Mouse (Mus musculus) adrenal gland (tissue): Measurements from ENCODE around the gene Ncoa3.

Source experiments
- intact Hi-C: fragments of 180-260 bp; cut with DNase I; formaldehyde crosslinking; loops from one replicate; pipeline ENCODE4 v1.15.1; 2025

The Ncoa3 gene

GRCm38 (mm10) chr2:166071481-166071880 lies 79.0 kb downstream of the Ncoa3 start:
- intact Hi-C loops: no loop called here

- intact Hi-C loops: no loop called here
Observed at GRCm38 (mm10) chr2:166071889-166072288, 79.5 kb downstream of the Ncoa3 start.

- intact Hi-C loops: no loop called here
Observed at GRCm38 (mm10) chr2:166073082-166073481, 80.6 kb downstream of the Ncoa3 start.

- intact Hi-C loops: no loop called here
Observed at GRCm38 (mm10) chr2:166074322-166074721, 81.9 kb downstream of the Ncoa3 start.

- intact Hi-C loops: no loop called here
Observed at GRCm38 (mm10) chr2:166077371-166077770, 84.9 kb downstream of the Ncoa3 start.

GRCm38 (mm10) chr2:166079231-166079630 lies 86.8 kb downstream of the Ncoa3 start:
- intact Hi-C loops: no loop called here

- intact Hi-C loops: no loop called here
Observed at GRCm38 (mm10) chr2:166079961-166080885, 87.8 kb downstream of the Ncoa3 start.

GRCm38 (mm10) chr2:166080967-166081750 lies 88.7 kb downstream of the Ncoa3 start:
- intact Hi-C loops: no loop called here

- intact Hi-C loops: no loop called here
Observed at GRCm38 (mm10) chr2:166082193-166082592, 89.8 kb downstream of the Ncoa3 start.

GRCm38 (mm10) chr2:166082661-166083060 lies 90.2 kb downstream of the Ncoa3 start:
- intact Hi-C loops: no loop called here

- intact Hi-C loops: loop anchor here (2.0 kb wide), 1 partner anchor 481 kb away; no protein-coding TSS in a partner anchor
Observed at GRCm38 (mm10) chr2:166083542-166084031, 91.2 kb downstream of the Ncoa3 start.

- intact Hi-C loops: loop anchor here (2.0 kb wide), 1 partner anchor 481 kb away; no protein-coding TSS in a partner anchor
Observed at GRCm38 (mm10) chr2:166084111-166084510, 91.7 kb downstream of the Ncoa3 start.

GRCm38 (mm10) chr2:166084964-166085363 lies 92.5 kb downstream of the Ncoa3 start:
- intact Hi-C loops: loop anchor here (2.0 kb wide), 1 partner anchor 480 kb away; no protein-coding TSS in a partner anchor

GRCm38 (mm10) chr2:166085780-166086179 lies 93.3 kb downstream of the Ncoa3 start:
- intact Hi-C loops: loop anchor here (2.0 kb wide), 1 partner anchor 479 kb away; no protein-coding TSS in a partner anchor

- intact Hi-C loops: no loop called here
Observed at GRCm38 (mm10) chr2:166086457-166087233, 94.2 kb downstream of the Ncoa3 start.

GRCm38 (mm10) chr2:166088991-166089390 lies 96.6 kb downstream of the Ncoa3 start:
- intact Hi-C loops: no loop called here

GRCm38 (mm10) chr2:166090131-166090581 lies 97.7 kb downstream of the Ncoa3 start:
- intact Hi-C loops: no loop called here

- intact Hi-C loops: no loop called here
Observed at GRCm38 (mm10) chr2:166091599-166091998, 99.2 kb downstream of the Ncoa3 start.

- intact Hi-C loops: no loop called here
Observed at GRCm38 (mm10) chr2:166092412-166092811, 100.0 kb downstream of the Ncoa3 start.

- intact Hi-C loops: no loop called here
Observed at GRCm38 (mm10) chr2:166096300-166096699, 103.9 kb downstream of the Ncoa3 start.

- intact Hi-C loops: no loop called here
Observed at GRCm38 (mm10) chr2:166096834-166097233, 104.4 kb downstream of the Ncoa3 start.
